Mouse (Mus musculus) monocyte, adult 59 days (primary cell): ENCODE data around the gene Blnk. TPM values are rescaled to one million over a fixed set of nuclear protein-coding genes. Genes with fewer than 3 reads are reported as not detected.

Source experiments
- total RNA-seq, 2 experiments: library from RNA; stranded (reverse); gene quantifications; one replicate each; pipeline ENCODE4 v1.2.4; 2023

Blnk gene
- 10 to 100 TPM; 10.9 to 14.1 TPM for total RNA-seq

GRCm38 (mm10) chr19:40994057-40994585, at the start of gene Blnk:
TSS of gene Blnk (minus strand) at chr19:40994535.

DNA sequence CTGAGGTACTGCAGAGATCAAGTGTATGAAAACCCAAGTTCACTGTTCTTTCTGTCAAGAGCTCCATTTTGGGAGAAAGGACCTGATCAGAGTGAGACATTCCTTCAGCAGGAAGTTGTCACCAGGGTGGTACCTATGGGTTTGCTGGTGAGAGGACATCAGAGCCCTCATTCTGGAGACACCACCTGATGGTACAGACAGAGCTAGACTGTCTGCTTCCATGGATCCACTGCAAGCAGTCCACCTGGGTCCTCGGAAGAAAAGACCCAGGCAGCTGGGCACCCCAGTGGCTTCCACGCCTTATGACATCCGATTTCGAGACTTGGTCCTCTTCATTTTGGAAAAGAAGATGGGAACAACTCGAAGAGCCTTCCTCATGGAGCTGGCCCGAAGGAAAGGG, 34.9 kb upstream of the Blnk start, which contains the start of gene Dntt:
TSS of gene Dntt (plus strand) at position 57 of the 400 bp plus-strand sequence.

DNA sequence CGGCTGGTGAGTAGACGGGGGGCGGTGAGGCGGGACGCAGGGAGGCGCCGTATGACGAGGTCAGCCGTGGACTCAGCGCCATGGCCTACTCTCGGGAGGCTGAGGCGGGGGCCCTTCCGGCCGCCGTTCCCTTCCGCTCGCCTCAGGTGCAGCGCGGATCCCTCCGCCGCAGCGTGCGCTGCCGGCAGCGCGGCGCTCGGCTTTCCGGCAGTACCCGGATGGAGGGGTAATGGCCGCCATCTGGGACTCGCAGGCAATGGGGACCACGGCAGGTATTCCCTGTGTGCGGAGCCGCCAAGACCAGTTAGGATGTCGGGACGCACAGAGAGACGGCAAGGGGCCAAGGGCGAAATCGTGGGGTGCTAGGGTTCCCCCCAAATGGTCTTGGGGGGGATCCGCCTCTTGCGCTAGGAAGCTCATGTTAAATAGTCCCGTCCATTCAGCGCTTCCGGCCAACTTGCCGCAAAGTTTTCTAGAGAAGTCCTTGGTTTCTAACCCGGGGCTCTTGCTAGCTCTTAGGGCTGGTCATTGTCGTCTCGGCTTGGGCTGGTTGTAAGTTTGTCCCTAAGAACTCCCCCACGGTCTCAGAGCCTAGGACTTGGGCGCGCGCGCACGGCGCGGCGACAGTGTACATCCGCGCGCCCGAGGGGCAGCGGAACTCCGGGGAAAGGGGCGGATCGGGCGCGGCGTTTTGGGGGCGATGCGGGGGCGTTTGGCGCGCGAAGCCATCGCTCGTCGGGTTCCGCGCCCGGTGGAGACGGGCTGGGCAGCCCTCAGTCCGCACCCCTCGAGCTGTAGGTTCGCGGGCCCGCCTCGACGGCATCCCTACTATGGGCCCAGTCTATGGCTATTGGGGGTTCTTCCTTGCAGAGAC, 99.6 kb downstream of the Blnk start, which contains the start of gene Zfp518a:
TSS of gene Zfp518a (plus strand) at position 187 of the 874 bp plus-strand sequence.

Other genes with a start within 250 kb of the Blnk start
- not detected for gene Cc2d2b, start 245.8 kb downstream of the Blnk start, total RNA-seq
- gene Ccnj, start 163.3 kb downstream of the Blnk start, total RNA-seq: 1 to 10 TPM; 5.2 to 6.2 TPM
- 10 to 100 TPM; 13.1 to 14.3 TPM for gene Zfp518a, start 99.8 kb downstream of the Blnk start, total RNA-seq
- gene Dntt, start 34.7 kb upstream of the Blnk start, total RNA-seq: not detected
- gene Opalin, start 82.6 kb upstream of the Blnk start, total RNA-seq: not detected
- not detected for gene Tll2, start 212.3 kb upstream of the Blnk start, total RNA-seq